Mouse (Mus musculus): Measurements from ENCODE around the gene Eif3i.

Eif3i gene

GRCm38 (mm10) chr4:129618786-129619691 is 18.6 kb upstream of the Eif3i start, which contains the start of gene Iqcc:
Gene Iqcc, minus strand, starts transcription at chr4:129619099.
- DNase-seq: peak; percentile 97

GRCm38 (mm10) chr4:129618031-129618430 is 17.6 kb upstream of the Eif3i start:
- DNase-seq: no peak

- no peak for DNase-seq
Observed at GRCm38 (mm10) chr4:129617121-129617641, 16.7 kb upstream of the Eif3i start.

- no peak for DNase-seq
Observed at GRCm38 (mm10) chr4:129616631-129617030, 16.2 kb upstream of the Eif3i start.

GRCm38 (mm10) chr4:129615801-129616290 is 15.4 kb upstream of the Eif3i start:
- no peak for DNase-seq

GRCm38 (mm10) chr4:129614093-129614492 is 13.6 kb upstream of the Eif3i start, which contains the start of gene Dcdc2b:
Gene Dcdc2b, minus strand, starts transcription at chr4:129614257.
- no peak for DNase-seq

- no peak for DNase-seq
Observed at GRCm38 (mm10) chr4:129610472-129610871, 10.0 kb upstream of the Eif3i start.

GRCm38 (mm10) chr4:129610026-129610425 is 9.6 kb upstream of the Eif3i start:
- DNase-seq: no peak

GRCm38 (mm10) chr4:129609139-129609631 is 8.7 kb upstream of the Eif3i start:
- no peak for DNase-seq

GRCm38 (mm10) chr4:129608426-129609025 is 8.1 kb upstream of the Eif3i start:
- peak; percentile 84 for DNase-seq

- no peak for DNase-seq
Observed at GRCm38 (mm10) chr4:129588865-129589264, 11.6 kb downstream of the Eif3i start.

GRCm38 (mm10) chr4:129586943-129587342 is 13.5 kb downstream of the Eif3i start:
- peak; percentile 58 for DNase-seq

GRCm38 (mm10) chr4:129585773-129586172 is 14.7 kb downstream of the Eif3i start:
- DNase-seq: no peak

- DNase-seq: peak; percentile 91
Observed at GRCm38 (mm10) chr4:129584884-129585608, 15.4 kb downstream of the Eif3i start.

GRCm38 (mm10) chr4:129584370-129584769 is 16.1 kb downstream of the Eif3i start:
- no peak for DNase-seq

- DNase-seq: no peak
Observed at GRCm38 (mm10) chr4:129582251-129582650, 18.2 kb downstream of the Eif3i start.

GRCm38 (mm10) chr4:129580347-129580746 is 20.1 kb downstream of the Eif3i start:
- DNase-seq: no peak

- DNase-seq: peak; percentile 75
Observed at GRCm38 (mm10) chr4:129578466-129578865, 22.0 kb downstream of the Eif3i start, which contains the start of gene Fam167b. Gene Fam167b, minus strand, starts transcription at chr4:129578549.

GRCm38 (mm10) chr4:129577688-129578087 is 22.8 kb downstream of the Eif3i start:
- no peak for DNase-seq

GRCm38 (mm10) chr4:129576863-129577491 is 23.5 kb downstream of the Eif3i start:
- peak; percentile 79 for DNase-seq

GRCm38 (mm10) chr4:129575171-129575844 is 25.1 kb downstream of the Eif3i start:
- peak; percentile 26 for DNase-seq
